Mouse (Mus musculus): Measurements from ENCODE around the gene Eps15l1. TPM values are rescaled to one million over a fixed set of nuclear protein-coding genes. Genes with fewer than 3 reads are reported as not detected.

Eps15l1 gene
- total RNA-seq, 1 experiment from 2014 or later, result 39.1 TPM

DNA sequence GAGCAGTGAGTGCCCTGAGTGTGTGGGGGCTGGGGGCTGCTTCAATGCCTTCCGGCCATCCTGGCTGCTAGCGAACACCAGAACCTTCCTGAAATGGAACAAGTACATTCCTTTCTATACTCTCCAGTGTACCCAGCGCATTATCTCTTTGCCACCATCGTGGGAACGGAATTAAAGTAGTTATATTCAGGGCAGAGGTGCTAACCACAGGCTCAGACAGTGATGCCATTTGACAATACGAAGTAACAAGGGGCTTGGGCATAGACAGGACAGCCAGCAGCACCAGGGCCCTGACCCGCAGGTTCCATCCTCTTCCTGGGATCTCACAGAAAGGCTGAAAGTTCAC, 67.6 kb downstream of the Eps15l1 start:
- ATAC-seq (replicated peaks; ENCODE audit: low read depth, poor library complexity, severe bottlenecking), result no peak

DNA sequence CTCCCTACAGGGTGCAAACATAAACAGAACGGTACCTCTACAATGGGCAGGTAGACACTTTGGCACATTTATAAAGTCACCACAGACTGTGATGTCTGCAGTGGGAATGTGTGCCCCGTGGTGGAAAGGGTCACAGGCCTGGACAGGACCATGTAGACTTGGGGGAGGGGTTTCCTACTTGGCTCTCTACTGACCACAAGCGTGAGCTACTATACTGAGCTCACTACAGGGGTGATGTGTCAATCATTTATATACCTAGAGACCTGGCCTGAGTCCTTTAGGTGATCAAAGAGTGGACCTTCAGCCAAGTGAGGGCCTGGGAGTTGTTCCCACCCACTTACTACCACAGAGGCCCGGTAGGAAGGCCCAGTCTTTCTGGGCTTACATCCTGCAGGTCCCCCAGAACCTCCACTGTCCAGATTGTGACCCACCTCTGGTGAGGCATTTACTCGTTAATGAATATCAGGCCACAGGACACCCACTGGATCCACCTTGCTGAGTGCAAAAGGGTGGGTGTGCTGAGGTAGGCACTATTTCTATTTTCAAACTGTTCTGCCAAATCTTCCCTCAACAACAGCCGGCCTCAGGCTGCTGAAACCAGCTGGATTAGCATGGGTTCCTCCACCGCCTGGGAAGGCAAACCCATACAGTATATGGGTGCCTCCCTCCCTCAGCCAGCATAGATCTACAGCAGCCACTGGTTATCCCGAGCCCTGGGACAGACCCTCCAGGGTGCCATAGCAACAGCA, 68.1 kb downstream of the Eps15l1 start:
- ATAC-seq (replicated peaks; ENCODE audit: low read depth, poor library complexity, severe bottlenecking), result no peak

DNA sequence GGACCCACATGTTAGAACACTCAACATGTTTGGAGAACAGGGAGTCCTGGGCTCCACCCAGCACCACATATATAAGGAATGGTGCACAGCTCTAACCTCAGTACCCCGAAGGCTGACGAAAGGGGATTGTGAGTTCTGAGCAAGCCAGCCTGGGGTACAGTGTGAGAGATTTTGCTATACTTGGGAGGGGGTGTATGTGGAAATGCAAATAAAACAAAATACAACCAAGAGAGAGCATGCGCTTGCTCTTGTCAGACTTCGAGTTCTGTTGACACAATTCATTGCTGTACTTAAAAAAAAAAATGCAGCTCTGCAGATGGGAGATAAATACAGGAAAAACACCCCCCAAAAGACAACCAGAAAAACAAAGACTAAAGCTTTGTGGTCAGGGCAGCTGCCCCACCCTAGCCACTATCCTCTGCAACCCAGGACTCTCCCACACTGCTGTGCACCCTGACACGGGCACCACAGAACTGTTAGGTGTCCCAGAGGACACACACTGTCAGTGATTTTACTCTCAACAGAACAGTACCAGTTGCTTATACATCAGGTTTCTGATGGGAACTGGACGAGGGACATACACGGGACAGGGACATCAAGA, 69.8 kb downstream of the Eps15l1 start:
- no peak for ATAC-seq (replicated peaks; ENCODE audit: low read depth, poor library complexity, severe bottlenecking)

- ATAC-seq (replicated peaks; ENCODE audit: low read depth, poor library complexity, severe bottlenecking), result peak; percentile 73
Observed at GRCm38 (mm10) chr8:72350727-72351126, 70.5 kb downstream of the Eps15l1 start.

DNA sequence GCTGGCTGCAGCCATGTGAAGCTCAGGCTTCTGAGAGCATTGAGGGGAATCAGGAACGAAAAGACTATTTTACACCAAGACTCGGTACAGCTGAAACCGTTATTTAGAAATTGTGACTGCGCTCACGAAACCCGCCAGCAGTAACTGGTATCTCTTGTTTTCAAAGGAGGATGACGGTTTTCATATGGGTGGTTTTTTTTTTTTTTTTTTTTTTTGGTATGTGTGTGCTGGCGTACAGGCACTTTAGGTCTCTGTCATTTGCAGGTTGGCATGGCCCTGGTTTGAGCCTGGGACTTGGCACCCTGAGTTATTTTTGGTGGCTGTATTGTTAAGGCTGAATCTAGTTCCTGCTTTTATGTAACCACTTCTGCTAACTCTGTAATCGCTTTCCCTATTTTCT, 71.4 kb downstream of the Eps15l1 start:
- peak; percentile 45 for ATAC-seq (replicated peaks; ENCODE audit: low read depth, poor library complexity, severe bottlenecking)

DNA sequence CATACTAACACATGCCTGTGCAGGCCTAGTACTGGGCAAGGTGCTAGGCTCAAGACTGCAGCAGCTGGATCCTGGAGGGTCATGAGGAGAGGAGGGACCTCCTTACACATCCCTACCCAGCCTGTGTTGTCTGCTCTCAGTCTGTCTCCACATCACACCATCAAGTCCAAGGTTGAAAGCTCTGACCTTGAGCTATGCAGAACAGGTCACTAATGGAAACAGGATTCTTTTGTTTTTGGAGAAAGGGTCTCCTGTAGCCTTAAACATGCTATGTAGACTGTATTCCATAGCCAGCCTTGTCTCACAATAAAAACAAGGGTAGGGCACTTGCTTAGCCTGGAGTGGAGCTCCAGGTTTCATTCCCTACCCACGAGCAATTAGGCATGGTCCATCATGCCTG, 72.3 kb downstream of the Eps15l1 start:
- no peak for ATAC-seq (replicated peaks; ENCODE audit: low read depth, poor library complexity, severe bottlenecking)

DNA sequence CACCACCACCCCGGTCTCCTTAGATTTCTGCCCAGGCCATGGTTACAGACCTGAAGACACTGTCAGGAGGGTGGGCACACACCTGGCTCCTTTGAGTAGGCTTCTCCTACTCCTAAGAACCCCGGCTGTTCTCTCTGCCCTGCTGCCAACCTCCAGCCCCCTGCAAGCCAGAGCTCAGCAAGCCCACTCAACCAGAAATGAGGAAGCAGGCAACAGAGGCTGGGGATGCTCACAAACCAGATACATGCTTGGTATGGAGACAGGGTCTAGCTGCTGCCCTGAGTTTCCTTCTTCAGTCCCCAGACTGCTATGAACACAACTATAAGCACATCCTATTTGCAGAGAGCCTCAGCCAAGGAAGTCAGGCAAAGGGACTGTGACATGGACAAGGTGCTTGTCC, 73.1 kb downstream of the Eps15l1 start:
- ATAC-seq (replicated peaks; ENCODE audit: low read depth, poor library complexity, severe bottlenecking), result peak; percentile 31

DNA sequence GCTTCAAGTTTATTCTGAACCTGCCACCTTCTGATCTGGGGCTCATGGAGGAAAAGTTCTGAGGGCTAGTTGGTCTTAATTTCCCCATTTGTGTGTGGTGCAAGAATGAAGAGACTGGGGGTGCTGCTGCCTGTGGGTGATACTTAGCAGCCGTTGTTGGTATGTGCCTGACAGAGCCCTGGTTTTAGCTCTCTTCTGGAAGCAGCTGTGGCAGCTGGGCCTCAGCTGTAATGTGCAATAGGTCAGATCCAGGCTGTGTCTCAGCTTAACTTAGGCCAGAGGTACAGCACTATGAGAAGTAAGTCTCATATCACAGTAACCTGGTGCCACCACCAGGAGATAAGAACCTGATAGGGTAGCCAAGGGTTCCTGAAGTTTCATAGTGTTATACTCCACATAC, 73.7 kb downstream of the Eps15l1 start:
- ATAC-seq (replicated peaks; ENCODE audit: low read depth, poor library complexity, severe bottlenecking), result no peak

DNA sequence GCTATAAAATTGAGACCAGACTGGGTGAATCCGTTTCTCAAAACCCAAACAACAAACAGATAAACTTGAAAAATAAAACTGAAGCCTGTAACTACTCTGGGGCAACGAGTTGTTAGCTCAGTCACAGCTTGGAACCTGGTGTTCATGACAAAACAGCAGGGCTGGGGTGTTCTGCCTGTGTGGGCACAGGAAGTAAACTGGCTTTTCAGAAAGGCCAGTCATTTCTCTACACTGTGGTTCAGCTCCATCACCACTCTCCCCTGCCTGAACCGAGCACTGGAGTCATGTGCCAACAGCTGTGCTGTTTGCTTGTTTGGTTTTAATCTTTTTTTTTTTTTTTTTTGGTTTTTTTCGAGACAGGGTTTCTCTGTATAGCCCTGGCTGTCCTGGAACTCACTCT, 77.5 kb downstream of the Eps15l1 start:
- ATAC-seq (replicated peaks; ENCODE audit: low read depth, poor library complexity, severe bottlenecking), result no peak

GRCm38 (mm10) chr8:72342556-72343300, 78.5 kb downstream of the Eps15l1 start:
- no peak for ATAC-seq (replicated peaks; ENCODE audit: low read depth, poor library complexity, severe bottlenecking)

DNA sequence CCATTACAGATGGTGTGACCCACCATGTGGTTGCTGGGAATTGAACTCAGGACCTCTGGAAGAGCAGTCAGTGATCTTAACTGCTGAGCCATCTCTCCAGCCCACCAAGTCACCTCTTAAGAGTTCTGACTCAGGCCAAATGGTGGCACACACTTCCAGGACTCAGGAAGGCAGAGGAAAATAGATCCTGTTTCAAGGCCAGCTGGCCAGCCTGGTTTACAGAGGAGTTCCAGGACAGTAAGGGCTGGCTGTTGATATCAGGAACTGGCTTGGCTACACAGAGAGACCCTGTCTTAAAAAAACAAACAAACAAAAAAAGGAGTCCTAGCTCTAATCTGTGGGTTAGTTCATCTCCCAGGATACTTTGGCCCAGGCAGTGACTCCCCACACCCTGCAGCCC, 84.2 kb downstream of the Eps15l1 start:
- ATAC-seq (replicated peaks; ENCODE audit: low read depth, poor library complexity, severe bottlenecking), result no peak

GRCm38 (mm10) chr8:72336273-72336672, 85.0 kb downstream of the Eps15l1 start:
- ATAC-seq (replicated peaks; ENCODE audit: low read depth, poor library complexity, severe bottlenecking), result no peak

- ATAC-seq (replicated peaks; ENCODE audit: low read depth, poor library complexity, severe bottlenecking), result no peak
Observed at GRCm38 (mm10) chr8:72334144-72334641, 87.1 kb downstream of the Eps15l1 start.

GRCm38 (mm10) chr8:72333429-72334143, 87.7 kb downstream of the Eps15l1 start:
- peak; percentile 38; the same call in 1 of the 2 replicates for ATAC-seq (replicated peaks; ENCODE audit: low read depth, poor library complexity, severe bottlenecking)

DNA sequence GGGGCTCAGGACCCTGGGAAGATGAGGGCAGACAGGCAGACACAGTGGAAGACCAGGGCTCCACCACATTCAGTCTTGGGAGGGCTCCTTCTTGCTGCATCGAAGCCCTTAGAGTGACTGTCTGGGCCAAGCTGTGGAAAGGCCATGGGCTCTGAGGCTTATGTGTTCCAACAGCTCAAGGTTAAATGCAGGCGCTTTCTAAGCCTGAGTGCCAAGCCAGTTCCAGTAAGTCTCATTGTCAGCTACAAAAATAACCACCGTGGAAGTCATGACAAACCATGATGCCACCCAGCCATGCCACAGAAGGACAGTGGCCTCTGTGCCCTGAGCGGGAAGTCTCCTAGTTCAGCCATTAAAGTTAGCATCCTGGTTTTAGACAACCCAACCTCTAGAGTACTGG, 89.6 kb downstream of the Eps15l1 start:
- no peak for ATAC-seq (replicated peaks; ENCODE audit: low read depth, poor library complexity, severe bottlenecking)

DNA sequence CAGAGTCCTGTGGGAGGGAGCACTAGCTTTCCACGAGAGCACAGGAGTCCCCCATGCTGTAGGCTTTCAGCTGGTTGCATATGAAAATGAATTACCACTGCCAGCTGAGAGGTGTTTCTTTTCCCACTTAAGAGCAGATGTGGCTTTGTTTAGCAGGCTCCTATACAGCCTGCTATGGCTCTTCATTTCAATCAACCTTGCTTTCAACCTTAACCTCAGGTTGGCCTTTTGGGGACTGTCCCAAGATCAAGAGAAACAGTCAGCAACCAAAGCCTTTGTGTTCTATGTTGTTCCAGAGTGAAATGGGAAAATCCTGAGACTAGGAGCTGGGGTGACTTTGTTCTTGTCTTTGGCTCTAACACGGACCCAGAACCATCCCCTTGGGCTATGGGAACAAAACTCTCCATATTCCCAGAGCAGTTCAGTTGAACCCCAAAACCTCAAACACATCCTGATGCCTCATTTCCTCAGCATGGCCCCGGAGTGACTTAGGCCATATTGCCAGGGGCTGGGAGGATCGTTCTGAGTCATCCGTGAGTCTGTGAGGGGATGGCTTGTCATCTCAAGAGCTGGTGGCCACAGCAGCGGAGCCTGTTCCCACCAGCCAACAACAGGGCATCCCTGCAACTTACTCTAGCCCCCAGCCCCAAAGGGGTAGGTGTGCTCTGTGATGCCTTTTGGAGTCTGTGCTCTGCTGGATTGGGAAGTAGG, 90.3 kb downstream of the Eps15l1 start:
- ATAC-seq (replicated peaks; ENCODE audit: low read depth, poor library complexity, severe bottlenecking), result peak; percentile 54; the same call in 1 of the 2 replicates

DNA sequence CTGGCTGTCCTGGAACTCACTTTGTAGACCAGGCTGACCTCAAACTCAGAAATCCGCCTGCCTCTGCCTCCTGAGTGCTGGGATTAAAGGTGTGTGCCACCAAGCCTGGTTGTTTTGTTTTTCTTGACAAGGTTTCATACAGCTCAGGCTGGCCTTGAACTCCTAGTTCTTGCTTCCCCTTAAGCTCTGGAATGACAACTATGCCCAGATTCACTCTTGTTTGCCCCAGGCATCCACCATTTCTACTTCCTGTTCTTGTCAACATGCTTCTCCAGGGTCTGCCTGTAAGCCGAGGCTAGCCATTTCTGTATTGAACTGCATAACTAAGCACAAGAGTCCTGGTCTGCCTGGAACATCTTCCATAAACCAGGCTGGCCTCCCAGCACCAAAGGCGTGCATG, 92.1 kb downstream of the Eps15l1 start:
- ATAC-seq (replicated peaks; ENCODE audit: low read depth, poor library complexity, severe bottlenecking), result no peak

DNA sequence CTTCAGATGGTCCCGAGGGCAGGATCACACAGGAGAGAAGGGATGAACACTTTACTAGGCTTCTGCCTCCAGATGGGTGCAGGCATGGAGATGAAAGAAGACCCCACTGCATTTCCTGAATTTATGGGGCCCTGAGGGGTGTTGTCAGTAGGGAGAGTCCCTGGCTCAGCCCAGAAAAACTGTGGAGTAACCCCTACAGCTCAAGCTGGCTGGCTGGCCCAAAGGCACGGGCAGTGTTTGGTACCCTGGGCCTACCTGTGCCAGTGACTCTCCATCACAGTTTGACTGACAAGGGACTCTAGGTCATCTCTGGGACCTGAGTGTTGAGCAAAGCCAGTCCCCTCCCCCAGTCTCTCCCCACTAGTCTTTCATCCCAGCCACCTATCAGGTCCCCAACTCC, 96.6 kb downstream of the Eps15l1 start:
- ATAC-seq (replicated peaks; ENCODE audit: low read depth, poor library complexity, severe bottlenecking), result no peak

GRCm38 (mm10) chr8:72324036-72324706, 97.1 kb downstream of the Eps15l1 start:
- no peak for ATAC-seq (replicated peaks; ENCODE audit: low read depth, poor library complexity, severe bottlenecking)
